Mouse (Mus musculus): Measurements from ENCODE around the gene B4gat1. TPM values are rescaled to one million over a fixed set of nuclear protein-coding genes. Genes with fewer than 3 reads are reported as not detected.

Gene B4gat1
- polyA plus RNA-seq (2015; fragmentation: Nextera tagmentation; extraction: Ambion mirVana) = 41.4 and 49.5 TPM in 2 replicates

- H3K9me3 ChIP-seq = no peaks in the 10 kb centered on the region
- 0% methylated on average over 44 of the region's 44 CpGs for WGBS
- H3K4me1 ChIP-seq = peaks cover 39% of the 10 kb centered on the region
- peak; percentile 76 for ATAC-seq (ENCODE audit: extremely low read depth, insufficient number of reproducible peaks, low FRiP score, low TSS enrichment)
- H3K4me3 ChIP-seq = peak within 1 kb of the TSS; percentile 79
- H3K27me3 ChIP-seq (replicated peaks) = no peaks in the 10 kb centered on the region
- H3K36me3 ChIP-seq = peaks cover 11% of the 10 kb centered on the region
- peak within 1 kb of the TSS; percentile 97 for H3K9ac ChIP-seq
- peak within 1 kb of the TSS; percentile 76 for H3K27ac ChIP-seq (replicated peaks)
- peak within 1 kb of the TSS; percentile 99 for H3K4me2 ChIP-seq
Measured at GRCm38 (mm10) chr19:5038709-5039156, at the start of gene B4gat1, which contains the start of gene AC124502.3. TSS of gene B4gat1 (plus strand) at chr19:5038826. TSS of gene AC124502.3 (plus strand) at chr19:5038891.

- Histone ChIP-seq H3K27me3 (replicated peaks) (peaks cover 75% of the 10 kb centered on the region), H3K4me3 (no peak overlapping the region), H3K27ac (replicated peaks) (no peak overlapping the region), H3K36me3 (peaks cover 6% of the 10 kb centered on the region; the same call in 1 of the 2 replicates), H3K4me2 (no peak overlapping the region), H3K9me3 (no peaks in the 10 kb centered on the region), H3K9ac (no peak overlapping the region), H3K4me1 (peaks cover 42% of the 10 kb centered on the region)
- WGBS = 3% methylated on average over 13 of the region's 13 CpGs
- ATAC-seq (ENCODE audit: extremely low read depth, insufficient number of reproducible peaks, low FRiP score, low TSS enrichment) = no peak
Measured at GRCm38 (mm10) chr19:4989013-4989412, 49.6 kb upstream of the B4gat1 start.

GRCm38 (mm10) chr19:4989434-4990255 is 49.0 kb upstream of the B4gat1 start:
- no peak for ATAC-seq (ENCODE audit: extremely low read depth, insufficient number of reproducible peaks, low FRiP score, low TSS enrichment)
- Histone ChIP-seq H3K4me1 (peaks cover 48% of the 10 kb centered on the region), H3K9me3 (no peaks in the 10 kb centered on the region), H3K36me3 (peaks cover 6% of the 10 kb centered on the region; the same call in 1 of the 2 replicates), H3K4me2 (peak overlapping the region; percentile 62), H3K27me3 (replicated peaks) (peaks cover 71% of the 10 kb centered on the region), H3K9ac (no peak overlapping the region), H3K27ac (replicated peaks) (no peak overlapping the region), H3K4me3 (no peak overlapping the region)
- WGBS = 15% methylated on average over 47 of the region's 47 CpGs

- H3K36me3 ChIP-seq = peaks cover 6% of the 10 kb centered on the region; the same call in 1 of the 2 replicates
- H3K4me1 ChIP-seq = peaks cover 51% of the 10 kb centered on the region
- peak within 1 kb of the TSS; percentile 27 for H3K4me3 ChIP-seq
- peak within 1 kb of the TSS; percentile 62 for H3K4me2 ChIP-seq
- peaks cover 66% of the 10 kb centered on the region for H3K27me3 ChIP-seq (replicated peaks)
- no peak within 1 kb of the TSS for H3K27ac ChIP-seq (replicated peaks)
- no peak within 1 kb of the TSS for H3K9ac ChIP-seq
- no peaks in the 10 kb centered on the region for H3K9me3 ChIP-seq
- ATAC-seq (ENCODE audit: extremely low read depth, insufficient number of reproducible peaks, low FRiP score, low TSS enrichment) = no peak
- WGBS = 21% methylated on average over 4 of the region's 4 CpGs
Measured at GRCm38 (mm10) chr19:4990256-4990625, 48.4 kb upstream of the B4gat1 start, which contains the start of gene Npas4. TSS of gene Npas4 (minus strand) at chr19:4990316.

- no peak for ATAC-seq (ENCODE audit: extremely low read depth, insufficient number of reproducible peaks, low FRiP score, low TSS enrichment)
- no peak overlapping the region for H3K9ac ChIP-seq
- H3K27ac ChIP-seq (replicated peaks) = no peak overlapping the region
- no peaks in the 10 kb centered on the region for H3K9me3 ChIP-seq
- peak overlapping the region; percentile 62 for H3K4me2 ChIP-seq
- H3K36me3 ChIP-seq = peaks cover 6% of the 10 kb centered on the region; the same call in 1 of the 2 replicates
- H3K4me3 ChIP-seq = peak overlapping the region; percentile 27
- WGBS = 1% methylated on average over 19 of the region's 22 CpGs
- H3K4me1 ChIP-seq = peaks cover 51% of the 10 kb centered on the region
- H3K27me3 ChIP-seq (replicated peaks) = peaks cover 62% of the 10 kb centered on the region
Measured at GRCm38 (mm10) chr19:4990716-4991115, 47.9 kb upstream of the B4gat1 start.

GRCm38 (mm10) chr19:4992371-4992770 is 46.3 kb upstream of the B4gat1 start:
- no peaks in the 10 kb centered on the region for H3K9me3 ChIP-seq
- WGBS = 13% methylated on average over 8 of the region's 8 CpGs
- H3K4me2 ChIP-seq = peak overlapping the region; percentile 48
- peaks cover 54% of the 10 kb centered on the region for H3K27me3 ChIP-seq (replicated peaks)
- H3K36me3 ChIP-seq = no peaks in the 10 kb centered on the region
- H3K4me1 ChIP-seq = peaks cover 51% of the 10 kb centered on the region
- no peak for ATAC-seq (ENCODE audit: extremely low read depth, insufficient number of reproducible peaks, low FRiP score, low TSS enrichment)
- 0 out of 2 replicates have a peak overlapping the region, but pooled peaks have one; percentile 3 for H3K4me3 ChIP-seq
- no peak overlapping the region for H3K9ac ChIP-seq
- peak overlapping the region; percentile 73 for H3K27ac ChIP-seq (replicated peaks)

- peaks cover 51% of the 10 kb centered on the region for H3K4me1 ChIP-seq
- peak overlapping the region; percentile 3; the same call in 1 of the 2 replicates for H3K4me3 ChIP-seq
- no peaks in the 10 kb centered on the region for H3K9me3 ChIP-seq
- 0% methylated on average over 9 of the region's 9 CpGs for WGBS
- H3K27me3 ChIP-seq (replicated peaks) = peaks cover 54% of the 10 kb centered on the region
- ATAC-seq (ENCODE audit: extremely low read depth, insufficient number of reproducible peaks, low FRiP score, low TSS enrichment) = no peak; the same call in 1 of the 2 replicates
- peak overlapping the region; percentile 40 for H3K9ac ChIP-seq
- H3K4me2 ChIP-seq = peak overlapping the region; percentile 48
- H3K36me3 ChIP-seq = no peaks in the 10 kb centered on the region
- peak overlapping the region; percentile 73 for H3K27ac ChIP-seq (replicated peaks)
Measured at GRCm38 (mm10) chr19:4992904-4993303, 45.7 kb upstream of the B4gat1 start.

GRCm38 (mm10) chr19:4994043-4994442 is 44.6 kb upstream of the B4gat1 start:
- Histone ChIP-seq H3K9ac (no peak overlapping the region), H3K9me3 (no peaks in the 10 kb centered on the region), H3K4me2 (no peak overlapping the region), H3K27ac (replicated peaks) (peak overlapping the region; percentile 69; the same call in 1 of the 2 replicates), H3K36me3 (no peaks in the 10 kb centered on the region), H3K27me3 (replicated peaks) (peaks cover 57% of the 10 kb centered on the region), H3K4me3 (no peak overlapping the region), H3K4me1 (peaks cover 52% of the 10 kb centered on the region)
- no peak for ATAC-seq (ENCODE audit: extremely low read depth, insufficient number of reproducible peaks, low FRiP score, low TSS enrichment)
- 53% methylated on average over 5 of the region's 5 CpGs for WGBS

GRCm38 (mm10) chr19:4999445-5000140 is 39.0 kb upstream of the B4gat1 start:
- 0 out of 2 replicates have a peak overlapping the region, but pooled peaks have one; percentile 0 for H3K9ac ChIP-seq
- peak overlapping the region; percentile 40 for H3K4me2 ChIP-seq
- peaks cover 28% of the 10 kb centered on the region for H3K4me1 ChIP-seq
- H3K27me3 ChIP-seq (replicated peaks) = peaks cover 13% of the 10 kb centered on the region
- no peaks in the 10 kb centered on the region for H3K9me3 ChIP-seq
- WGBS = 57% methylated on average over 6 of the region's 6 CpGs
- H3K4me3 ChIP-seq = no peak overlapping the region
- no peaks in the 10 kb centered on the region for H3K36me3 ChIP-seq
- no peak for ATAC-seq (ENCODE audit: extremely low read depth, insufficient number of reproducible peaks, low FRiP score, low TSS enrichment)
- H3K27ac ChIP-seq (replicated peaks) = no peak overlapping the region

GRCm38 (mm10) chr19:5001666-5002406 is 36.8 kb upstream of the B4gat1 start:
- Histone ChIP-seq H3K27ac (replicated peaks) (peak overlapping the region; percentile 60), H3K27me3 (replicated peaks) (peaks cover 9% of the 10 kb centered on the region), H3K4me2 (peak overlapping the region; percentile 70), H3K36me3 (no peaks in the 10 kb centered on the region), H3K4me3 (peak overlapping the region; percentile 43), H3K9ac (peak overlapping the region; percentile 57), H3K4me1 (peaks cover 24% of the 10 kb centered on the region), H3K9me3 (no peaks in the 10 kb centered on the region)
- peak; percentile 76; the same call in 1 of the 2 replicates for ATAC-seq (ENCODE audit: extremely low read depth, insufficient number of reproducible peaks, low FRiP score, low TSS enrichment)
- WGBS = 2% methylated on average over 39 of the region's 39 CpGs

All from heart, embryonic 13.5 days (tissue).